Comparison of ENCODE assay signal across 7 mouse cellular contexts in the genomic region with DNA sequence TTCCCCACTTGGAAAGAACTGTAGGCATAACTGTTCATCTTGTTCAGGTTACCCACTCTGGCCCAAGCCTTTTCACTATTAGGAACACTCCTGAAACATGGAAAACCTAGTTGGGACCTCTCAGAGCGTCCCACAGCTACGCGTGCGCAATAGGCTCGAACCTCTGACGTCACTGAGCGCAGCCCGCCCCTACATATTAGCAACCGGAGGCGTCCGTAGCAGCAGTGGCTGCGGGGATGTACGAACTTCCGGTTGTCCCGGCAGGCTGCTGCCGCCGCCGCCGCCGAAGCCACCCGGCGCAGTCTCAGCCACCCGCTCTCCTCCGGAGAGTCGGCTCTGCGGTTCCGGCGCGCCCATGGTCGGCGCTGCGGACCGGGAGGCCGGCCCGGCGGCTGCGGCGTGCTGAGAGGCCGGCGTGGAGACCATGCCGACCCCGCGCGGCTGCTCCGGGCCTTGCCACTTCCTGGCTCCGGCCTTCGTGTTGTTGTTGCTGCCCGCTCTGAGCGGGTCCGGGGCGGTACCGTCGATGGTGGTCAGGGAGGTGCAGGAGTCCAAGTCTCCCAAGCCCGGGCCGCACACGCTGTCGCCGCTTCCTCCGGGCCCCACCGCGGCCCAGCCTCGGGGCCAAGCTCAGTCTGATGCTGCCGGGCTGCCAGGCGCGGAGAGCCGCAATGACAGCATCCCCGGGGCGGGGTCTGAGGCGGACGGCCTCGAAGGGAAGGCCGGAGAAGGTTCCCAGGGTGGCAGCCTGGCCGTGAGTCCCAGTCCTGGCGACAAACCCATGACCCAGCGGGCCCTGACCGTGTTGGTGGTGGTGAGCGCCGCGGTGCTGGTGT. TPM values are rescaled to one million over a fixed set of nuclear protein-coding genes. Genes with fewer than 3 reads are reported as not detected.
DNase-seq lines count a peak whose midpoint lies in the region; ATAC-seq lines count a peak whose summit lies in the region.

A gene (plus strand): TSS at position 231 of the 836 bp plus-strand sequence.

- H3K9ac ChIP-seq in intestine, embryonic 16.5 days (ENCODE audit: low read depth, low read length), result peak within 1 kb of the TSS; percentile 89
- H3K9ac ChIP-seq in midbrain, embryonic 11.5 days (ENCODE audit: low read length), result peak within 1 kb of the TSS; percentile 82

- peaks cover 6% of the 10 kb centered on the region for H3K4me1 ChIP-seq in intestine, embryonic 16.5 days (ENCODE audit: control insufficient read depth, insufficient read depth, low read length)
- peaks cover 4% of the 10 kb centered on the region; the same call in 1 of the 2 replicates for H3K4me1 ChIP-seq in midbrain, embryonic 11.5 days (ENCODE audit: control insufficient read depth, insufficient read depth, low read length)

- no peaks in the 10 kb centered on the region for H3K9me3 ChIP-seq in intestine, embryonic 16.5 days (ENCODE audit: control insufficient read depth, low read length)
- H3K9me3 ChIP-seq in midbrain, embryonic 11.5 days (ENCODE audit: control insufficient read depth, low read length), result no peaks in the 10 kb centered on the region

- peak; percentile 93 for DNase-seq in adrenal gland, adult 8-10 months
- DNase-seq in embryo, embryonic 9.5 days (ENCODE audit: extremely low spot score), result peak; percentile 87
- DNase-seq in gastrocnemius, postnatal 4 days (ENCODE audit: low spot score in 2 of 2), result peak; percentile 84 to 93
- peak; percentile 87 to 90 for DNase-seq in left cerebral cortex, postnatal 36 days (ENCODE audit: low spot score in 2 of 2)
- DNase-seq in midbrain, embryonic 11.5 days (ENCODE audit: low spot score, missing footprints), result peak; percentile 98
- peak; percentile 94 for DNase-seq in skeletal muscle tissue, adult 2 months (ENCODE audit: low read depth, low spot score)

- no peaks in the 10 kb centered on the region for H3K36me3 ChIP-seq in intestine, embryonic 16.5 days (ENCODE audit: control insufficient read depth, insufficient read depth, low read length)
- no peaks in the 10 kb centered on the region for H3K36me3 ChIP-seq in midbrain, embryonic 11.5 days (ENCODE audit: control insufficient read depth, insufficient read depth, low read length)

- peak within 1 kb of the TSS; percentile 96 for H3K4me3 ChIP-seq in intestine, embryonic 16.5 days (ENCODE audit: low read length)
- H3K4me3 ChIP-seq in midbrain, embryonic 11.5 days (ENCODE audit: low read depth, low read length), result peak within 1 kb of the TSS; percentile 83

- peak within 1 kb of the TSS; percentile 93 for H3K4me2 ChIP-seq in intestine, embryonic 16.5 days (ENCODE audit: low read depth, low read length)
- peak within 1 kb of the TSS; percentile 86 for H3K4me2 ChIP-seq in midbrain, embryonic 11.5 days

- intact Hi-C loops in left cerebral cortex, postnatal 36 days (cut with DNase I), result loop anchor here (5.0 kb wide), 1 partner anchor 354 kb away; a partner anchor contains a TSS

- H3K27me3 ChIP-seq in intestine, embryonic 16.5 days (replicated peaks; ENCODE audit: control insufficient read depth, insufficient read depth, low read length), result no peaks in the 10 kb centered on the region
- H3K27me3 ChIP-seq in midbrain, embryonic 11.5 days (ENCODE audit: control insufficient read depth, insufficient read depth, low read length), result no peaks in the 10 kb centered on the region

- WGBS in intestine, embryonic 16.5 days, result under 1% methylated on average over 76 of the region's 79 CpGs
- under 1% methylated on average over 60 of the region's 79 CpGs for WGBS in midbrain, embryonic 11.5 days

- peak within 1 kb of the TSS; percentile 72 for H3K27ac ChIP-seq in intestine, embryonic 16.5 days (ENCODE audit: low read length)
- H3K27ac ChIP-seq in midbrain, embryonic 11.5 days (ENCODE audit: low read depth, low read length), result peak within 1 kb of the TSS; percentile 61

- ATAC-seq in intestine, embryonic 16.5 days, result peak; percentile 100
- peak; percentile 100 for ATAC-seq in midbrain, embryonic 11.5 days (ENCODE audit: low FRiP score)

RNA-seq across cellular contexts. Expression of the gene that starts here (rescaled TPM):
- 10 to 100 TPM; 23.4 to 30.6 (median 28.5) TPM for total RNA-seq in adrenal gland, adult 8-10 months (2022)
- total RNA-seq in gastrocnemius, postnatal 4 days (2021), result 10 to 100 TPM; 16.6 to 18.2 TPM
- 16.8 and 16.9 TPM in 2 replicates for polyA plus RNA-seq in intestine, embryonic 16.5 days (2015; fragmentation: Nextera tagmentation; extraction: Ambion mirVana)
- total RNA-seq in left cerebral cortex, postnatal 36 days (2021), result 10 to 100 TPM; 39.3 to 41.7 TPM
- 21.1 and 21.8 TPM in 2 replicates for polyA plus RNA-seq in midbrain, embryonic 11.5 days (2014; fragmentation: Nextera tagmentation; extraction: Ambion mirVana)

Comparison
In these comparisons a context has a peak if more than half of its experiments do, and no peak if none do; other contexts are left out.
1. Peak in every context shown above with its lines: DNase-seq, ATAC-seq, H3K4me3 ChIP-seq and H3K27ac ChIP-seq.